Mouse (Mus musculus) liver, postnatal 0 days (tissue): ENCODE data around the gene Itgb5.

Experiments
- CTCF ChIP-seq: sonication (generic); IDR thresholded peaks from 2 replicates; pipeline ENCODE4 v1.5.1; 2016; ENCODE audit warnings: antibody characterized with exemption, low read depth
- EP300 ChIP-seq: IDR thresholded peaks from 2 replicates; pipeline ENCODE4 v1.6.1; 2016; ENCODE audit warnings: antibody characterized with exemption, low read depth, mild to moderate bottlenecking

DNA sequence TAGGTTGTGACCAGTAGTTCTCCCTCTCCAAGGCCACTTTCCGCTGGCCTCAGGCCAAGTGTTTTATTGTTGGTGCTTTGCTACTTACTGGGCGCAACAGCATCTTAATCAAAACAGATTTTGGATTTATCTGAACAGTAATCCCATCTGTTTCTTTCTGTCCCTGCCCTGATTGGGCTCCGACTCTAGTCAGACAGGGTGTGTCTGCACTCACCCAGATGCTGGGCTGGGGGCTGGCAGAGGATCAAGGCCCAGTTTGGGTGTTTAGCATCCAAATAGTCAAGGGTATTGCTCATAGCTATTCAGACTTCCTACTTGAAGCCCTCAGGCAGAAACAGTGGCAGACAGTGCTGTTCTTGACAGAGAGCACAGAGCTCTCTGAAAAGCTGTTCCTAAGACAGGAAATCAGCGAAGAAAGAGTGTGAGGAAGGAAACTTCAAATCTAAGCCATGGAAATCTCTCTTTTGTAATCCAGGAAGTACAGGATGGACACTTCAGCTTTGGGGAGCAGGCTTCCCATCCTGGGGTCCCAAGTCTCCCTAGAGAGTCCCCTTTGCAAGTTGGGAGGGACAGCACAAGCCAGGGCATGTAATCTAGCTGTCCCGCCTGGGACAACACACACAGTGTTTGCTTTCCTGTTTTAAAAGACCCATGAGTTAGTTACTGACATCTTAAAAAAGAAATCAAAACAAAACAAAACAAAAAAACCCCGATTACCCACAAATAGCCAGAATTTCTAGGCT, 48.7 kb downstream of the Itgb5 start:
- TF ChIP-seq EP300 = no peak
- no peak for TF ChIP-seq CTCF
